Mouse (Mus musculus): ENCODE results near the gene Pkn2. TPM values are rescaled to one million over a fixed set of nuclear protein-coding genes. Genes with fewer than 3 reads are reported as not detected.

Gene Pkn2
- polyA plus RNA-seq, 1 experiment from 2014 or later, result 30.0 TPM

- 0% methylated on average over 27 of the region's 40 CpGs for WGBS (ENCODE audit: insufficient replicate concordance)
- Histone ChIP-seq H3K27me3 (ENCODE audit: insufficient read depth, low read length) (no peaks in the 10 kb centered on the region), H3K36me3 (replicated peaks; ENCODE audit: insufficient read depth, low read length) (no peaks in the 10 kb centered on the region), H3K27ac (ENCODE audit: low read depth) (peak overlapping the region; percentile 100), H3K9ac (replicated peaks) (peak overlapping the region; percentile 98), H3K9me3 (ENCODE audit: low read length) (no peaks in the 10 kb centered on the region), H3K4me2 (ENCODE audit: low read depth, low read length) (peak overlapping the region; percentile 66), H3K4me3 (ENCODE audit: low read depth, low read length) (peak overlapping the region; percentile 97), H3K4me1 (ENCODE audit: insufficient read depth) (peaks cover 13% of the 10 kb centered on the region)
- TF ChIP-seq CTCF (IDR thresholded peaks at IDR 0.05; ENCODE audit: low read depth) (no peak), EP300 (IDR thresholded peaks at IDR 0.05; ENCODE audit: low read depth) (no peak)
- ATAC-seq (peak; percentile 14; the same call in 1 of the 2 replicates), DNase-seq (no peak)
These were observed 274 bp downstream of the Pkn2 start for GRCm38 (mm10) chr3:142881589-142881871.

GRCm38 (mm10) chr3:142880790-142881588 is 815 bp downstream of the Pkn2 start:
- DNase-seq (peak; percentile 80), ATAC-seq (peak; percentile 11)
- peak overlapping the region; percentile 66 for H3K4me2 ChIP-seq (ENCODE audit: low read depth, low read length)
- peaks cover 13% of the 10 kb centered on the region for H3K4me1 ChIP-seq (ENCODE audit: insufficient read depth)
- peak overlapping the region; percentile 97 for H3K4me3 ChIP-seq (ENCODE audit: low read depth, low read length)
- H3K27me3 ChIP-seq (ENCODE audit: insufficient read depth, low read length), result no peaks in the 10 kb centered on the region
- WGBS (ENCODE audit: insufficient replicate concordance), result under 1% methylated on average over 57 of the region's 72 CpGs
- no peaks in the 10 kb centered on the region for H3K9me3 ChIP-seq (ENCODE audit: low read length)
- no peaks in the 10 kb centered on the region for H3K36me3 ChIP-seq (replicated peaks; ENCODE audit: insufficient read depth, low read length)
- no peak for TF ChIP-seq EP300 (IDR thresholded peaks at IDR 0.05; ENCODE audit: low read depth)
- TF ChIP-seq CTCF (IDR thresholded peaks at IDR 0.05; ENCODE audit: low read depth), result no peak
- H3K9ac ChIP-seq (replicated peaks), result peak overlapping the region; percentile 98
- peak overlapping the region; percentile 100 for H3K27ac ChIP-seq (ENCODE audit: low read depth)

- DNase-seq (no peak), ATAC-seq (no peak)
- 51% methylated on average over 2 of the region's 2 CpGs for WGBS (ENCODE audit: insufficient replicate concordance)
These were observed 18.6 kb downstream of the Pkn2 start for GRCm38 (mm10) chr3:142863236-142863635.

GRCm38 (mm10) chr3:142856832-142857231 is 25.0 kb downstream of the Pkn2 start:
- Histone ChIP-seq H3K36me3 (replicated peaks; ENCODE audit: insufficient read depth, low read length) (0 out of 2 replicates have a peak, but pooled peaks cover 4% of the 10 kb centered on the region), H3K27me3 (ENCODE audit: insufficient read depth, low read length) (no peaks in the 10 kb centered on the region), H3K9ac (replicated peaks) (no peak overlapping the region), H3K4me2 (ENCODE audit: low read depth, low read length) (no peak overlapping the region), H3K4me1 (ENCODE audit: insufficient read depth) (peaks cover 3% of the 10 kb centered on the region; the same call in 1 of the 2 replicates), H3K27ac (ENCODE audit: low read depth) (no peak overlapping the region), H3K9me3 (ENCODE audit: low read length) (no peaks in the 10 kb centered on the region), H3K4me3 (ENCODE audit: low read depth, low read length) (no peak overlapping the region)
- no peak for ATAC-seq
- WGBS (ENCODE audit: insufficient replicate concordance), result 57% methylated on average over 3 of the region's 3 CpGs
- TF ChIP-seq CTCF (IDR thresholded peaks at IDR 0.05; ENCODE audit: low read depth) (no peak), EP300 (IDR thresholded peaks at IDR 0.05; ENCODE audit: low read depth) (no peak)
- no peak for DNase-seq

More at GRCm38 (mm10) chr3:142863236-142863635, 18.6 kb downstream of the Pkn2 start:
- H3K4me1 ChIP-seq (ENCODE audit: insufficient read depth), result no peaks in the 10 kb centered on the region
- H3K27me3 ChIP-seq (ENCODE audit: insufficient read depth, low read length), result no peaks in the 10 kb centered on the region
- no peak overlapping the region for H3K4me3 ChIP-seq (ENCODE audit: low read depth, low read length)
- no peak overlapping the region for H3K4me2 ChIP-seq (ENCODE audit: low read depth, low read length)
- no peak overlapping the region for H3K27ac ChIP-seq (ENCODE audit: low read depth)
- H3K9ac ChIP-seq (replicated peaks), result no peak overlapping the region
- no peaks in the 10 kb centered on the region for H3K36me3 ChIP-seq (replicated peaks; ENCODE audit: insufficient read depth, low read length)
- no peak for TF ChIP-seq EP300 (IDR thresholded peaks at IDR 0.05; ENCODE audit: low read depth)
- no peak for TF ChIP-seq CTCF (IDR thresholded peaks at IDR 0.05; ENCODE audit: low read depth)
- no peaks in the 10 kb centered on the region for H3K9me3 ChIP-seq (ENCODE audit: low read length)

- H3K9me3 ChIP-seq (ENCODE audit: low read length), result no peaks in the 10 kb centered on the region
- WGBS (ENCODE audit: insufficient replicate concordance), result 77% methylated on average over 4 of the region's 4 CpGs
- no peak for TF ChIP-seq EP300 (IDR thresholded peaks at IDR 0.05; ENCODE audit: low read depth)
- DNase-seq (no peak), ATAC-seq (no peak)
- H3K27ac ChIP-seq (ENCODE audit: low read depth), result no peak overlapping the region
- no peak overlapping the region for H3K4me2 ChIP-seq (ENCODE audit: low read depth, low read length)
- H3K36me3 ChIP-seq (replicated peaks; ENCODE audit: insufficient read depth, low read length), result peaks cover 6% of the 10 kb centered on the region; the same call in 1 of the 2 replicates
- peaks cover 3% of the 10 kb centered on the region; the same call in 1 of the 2 replicates for H3K4me1 ChIP-seq (ENCODE audit: insufficient read depth)
- no peak overlapping the region for H3K9ac ChIP-seq (replicated peaks)
- H3K4me3 ChIP-seq (ENCODE audit: low read depth, low read length), result no peak overlapping the region
- no peaks in the 10 kb centered on the region for H3K27me3 ChIP-seq (ENCODE audit: insufficient read depth, low read length)
These were observed 25.8 kb downstream of the Pkn2 start for GRCm38 (mm10) chr3:142855961-142856472.

- TF ChIP-seq CTCF (IDR thresholded peaks at IDR 0.05; ENCODE audit: low read depth), result no peak
- TF ChIP-seq EP300 (IDR thresholded peaks at IDR 0.05; ENCODE audit: low read depth), result no peak
- H3K9ac ChIP-seq (replicated peaks), result no peak overlapping the region
- DNase-seq (no peak), ATAC-seq (no peak)
- no peaks in the 10 kb centered on the region for H3K9me3 ChIP-seq (ENCODE audit: low read length)
- H3K4me3 ChIP-seq (ENCODE audit: low read depth, low read length), result no peak overlapping the region
- H3K4me2 ChIP-seq (ENCODE audit: low read depth, low read length), result no peak overlapping the region
- no peak overlapping the region for H3K27ac ChIP-seq (ENCODE audit: low read depth)
- H3K27me3 ChIP-seq (ENCODE audit: insufficient read depth, low read length), result no peaks in the 10 kb centered on the region
- H3K36me3 ChIP-seq (replicated peaks; ENCODE audit: insufficient read depth, low read length), result peaks cover 6% of the 10 kb centered on the region; the same call in 1 of the 2 replicates
- peaks cover 3% of the 10 kb centered on the region; the same call in 1 of the 2 replicates for H3K4me1 ChIP-seq (ENCODE audit: insufficient read depth)
- 95% methylated on average over 3 of the region's 3 CpGs for whole genome bisulfite sequencing (ENCODE audit: insufficient replicate concordance)
These were observed 28.9 kb downstream of the Pkn2 start for GRCm38 (mm10) chr3:142852911-142853310.
